Mouse (Mus musculus) c-Kit-positive CD71-positive TER-119-positive erythroid progenitor cells, embryonic 14.5 days (primary cell): ENCODE measurements around the gene Sytl1.

Experiments used
- DNase-seq: peaks from one replicate; pipeline ENCODE4 v3.0.0-alpha.2; 2013; ENCODE audit warnings: low spot score

Sytl1 gene

GRCm38 (mm10) chr4:133247072-133247471 lies 15.8 kb downstream of the Sytl1 start:
- DNase-seq: no peak

- no peak for DNase-seq
Measured at GRCm38 (mm10) chr4:133244289-133244688, 18.6 kb downstream of the Sytl1 start.

GRCm38 (mm10) chr4:133243538-133243937 lies 19.4 kb downstream of the Sytl1 start:
- DNase-seq: no peak

GRCm38 (mm10) chr4:133242710-133243109 lies 20.2 kb downstream of the Sytl1 start:
- no peak for DNase-seq

- no peak for DNase-seq
Measured at GRCm38 (mm10) chr4:133241910-133242309, 21.0 kb downstream of the Sytl1 start.

GRCm38 (mm10) chr4:133240934-133241908 lies 21.7 kb downstream of the Sytl1 start:
- DNase-seq: peak; percentile 80

- peak; percentile 59 for DNase-seq
Measured at GRCm38 (mm10) chr4:133240490-133240921, 22.4 kb downstream of the Sytl1 start, which contains the start of gene Map3k6. Gene Map3k6 (plus strand): TSS chr4:133240818.

- DNase-seq: no peak
Measured at GRCm38 (mm10) chr4:133237911-133238310, 25.0 kb downstream of the Sytl1 start.

GRCm38 (mm10) chr4:133235415-133235814 lies 27.5 kb downstream of the Sytl1 start:
- no peak for DNase-seq

- no peak for DNase-seq
Measured at GRCm38 (mm10) chr4:133234771-133235170, 28.1 kb downstream of the Sytl1 start.

- DNase-seq: peak; percentile 62
Measured at GRCm38 (mm10) chr4:133233285-133233976, 29.5 kb downstream of the Sytl1 start.

- no peak for DNase-seq
Measured at GRCm38 (mm10) chr4:133229582-133229981, 33.3 kb downstream of the Sytl1 start.

- DNase-seq: no peak
Measured at GRCm38 (mm10) chr4:133227636-133228035, 35.3 kb downstream of the Sytl1 start.

GRCm38 (mm10) chr4:133226073-133226472 lies 36.8 kb downstream of the Sytl1 start:
- no peak for DNase-seq

GRCm38 (mm10) chr4:133223875-133224274 lies 39.0 kb downstream of the Sytl1 start:
- no peak for DNase-seq

- DNase-seq: no peak
Measured at GRCm38 (mm10) chr4:133221701-133222100, 41.2 kb downstream of the Sytl1 start.

GRCm38 (mm10) chr4:133220656-133221055 lies 42.3 kb downstream of the Sytl1 start:
- no peak for DNase-seq

- DNase-seq: no peak
Measured at GRCm38 (mm10) chr4:133218745-133219144, 44.2 kb downstream of the Sytl1 start.

GRCm38 (mm10) chr4:133217641-133218040 lies 45.3 kb downstream of the Sytl1 start:
- peak; percentile 66 for DNase-seq

GRCm38 (mm10) chr4:133213661-133214060 lies 49.3 kb downstream of the Sytl1 start:
- no peak for DNase-seq

- DNase-seq: no peak
Measured at GRCm38 (mm10) chr4:133213268-133213590, 49.7 kb downstream of the Sytl1 start.

- peak; percentile 56 for DNase-seq
Measured at GRCm38 (mm10) chr4:133212562-133213267, 50.2 kb downstream of the Sytl1 start.
